Mouse (Mus musculus) embryo, embryonic 11.5 days (tissue): ENCODE results near the gene Mrpl18.

Source experiments
- DNase-seq: peaks from one replicate; pipeline ENCODE4 v3.0.0-alpha.2; 2012; ENCODE audit warnings: low read depth, low spot score

Mrpl18 gene

GRCm38 (mm10) chr17:12865407-12865806, 50.7 kb downstream of the Mrpl18 start:
- DNase-seq = no peak

- no peak for DNase-seq
Observed at GRCm38 (mm10) chr17:12864111-12864510, 52.0 kb downstream of the Mrpl18 start.
